Mouse (Mus musculus): ENCODE measurements at regions not wholly inside any gene's neighbourhood (a gene's known extent, or its start where the extent isn't known, plus 50 kb on each side); places are given as distances from the start of the nearest gene placed in this dataset.
A peak's percentile ranks its signal among the peaks of the same experiment; 100 is the strongest.

DNA sequence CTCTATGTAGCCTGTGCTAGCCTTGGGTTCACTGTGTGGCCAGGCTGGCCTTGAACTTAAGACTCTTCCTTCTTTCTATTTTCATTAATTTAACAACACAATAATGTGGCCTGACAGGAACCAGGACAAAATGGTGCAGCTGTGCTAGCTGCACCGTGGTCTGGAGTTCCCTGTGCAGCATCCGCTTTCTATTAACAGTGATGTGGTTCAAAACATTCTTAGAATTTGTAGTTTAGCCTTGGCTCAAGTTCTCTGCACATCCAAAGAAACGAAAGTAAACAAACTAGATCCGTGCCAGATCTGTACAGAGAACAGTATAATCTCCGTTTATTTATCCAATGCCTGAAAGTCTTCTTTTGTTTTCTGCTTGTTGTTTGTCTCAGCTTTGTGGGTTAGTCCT, 88.5 kb downstream of the Irx1 start:
- no peak for DNase-seq (ENCODE audit: low spot score in 2 of 2)

DNA sequence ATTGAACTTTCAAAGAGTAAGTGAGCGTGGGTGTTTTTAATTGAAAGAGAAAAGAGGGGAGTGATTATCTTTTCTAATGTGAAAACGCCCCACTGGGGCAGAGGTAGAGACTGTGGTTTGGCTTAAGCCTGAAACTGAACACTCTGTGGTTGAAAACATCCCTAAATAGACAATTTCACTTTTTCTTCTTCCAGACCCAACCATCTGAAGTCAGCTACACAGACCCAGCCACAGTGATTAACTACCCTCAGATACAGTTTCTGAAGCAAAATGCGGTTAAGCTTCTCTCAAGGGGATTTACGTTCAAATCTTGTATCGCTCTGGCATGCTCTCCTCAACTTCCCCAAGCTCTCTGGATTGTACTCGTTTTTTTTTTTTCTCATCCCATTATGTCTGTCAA, 94.8 kb downstream of the Irx1 start:
- DNase-seq (ENCODE audit: low spot score in 2 of 2) = no peak

DNA sequence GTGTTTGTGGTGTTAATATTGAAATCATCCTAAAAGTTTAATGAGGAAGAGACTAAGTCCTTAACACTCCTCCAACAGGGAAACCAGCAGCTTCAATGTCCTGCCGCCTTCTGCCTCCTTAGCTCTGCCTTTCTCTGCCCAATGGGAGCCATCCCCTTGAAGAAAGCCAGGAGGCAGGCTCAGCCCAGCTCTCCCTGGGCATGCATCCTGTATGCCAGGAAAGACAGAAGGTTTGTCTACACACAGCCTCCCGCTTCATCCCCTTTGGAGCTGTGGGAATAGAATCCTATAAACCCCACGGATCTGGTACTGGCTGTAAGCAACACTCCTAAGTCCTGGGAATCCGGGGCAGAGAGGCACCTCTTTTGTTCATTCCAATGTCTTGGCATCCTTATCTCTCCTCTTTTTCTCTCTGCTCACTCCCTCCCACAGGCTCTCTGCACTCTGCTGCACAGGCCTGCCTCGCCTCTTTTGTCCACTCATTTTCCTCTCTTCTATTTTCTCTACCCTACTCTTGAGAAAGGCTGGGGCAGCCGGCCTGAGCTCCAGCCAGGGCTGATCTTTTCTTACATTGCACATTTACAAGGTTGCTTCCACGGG, 110.0 kb downstream of the Irx1 start:
- DNase-seq (ENCODE audit: low spot score in 2 of 2) = peak; percentile 6 to 23

DNA sequence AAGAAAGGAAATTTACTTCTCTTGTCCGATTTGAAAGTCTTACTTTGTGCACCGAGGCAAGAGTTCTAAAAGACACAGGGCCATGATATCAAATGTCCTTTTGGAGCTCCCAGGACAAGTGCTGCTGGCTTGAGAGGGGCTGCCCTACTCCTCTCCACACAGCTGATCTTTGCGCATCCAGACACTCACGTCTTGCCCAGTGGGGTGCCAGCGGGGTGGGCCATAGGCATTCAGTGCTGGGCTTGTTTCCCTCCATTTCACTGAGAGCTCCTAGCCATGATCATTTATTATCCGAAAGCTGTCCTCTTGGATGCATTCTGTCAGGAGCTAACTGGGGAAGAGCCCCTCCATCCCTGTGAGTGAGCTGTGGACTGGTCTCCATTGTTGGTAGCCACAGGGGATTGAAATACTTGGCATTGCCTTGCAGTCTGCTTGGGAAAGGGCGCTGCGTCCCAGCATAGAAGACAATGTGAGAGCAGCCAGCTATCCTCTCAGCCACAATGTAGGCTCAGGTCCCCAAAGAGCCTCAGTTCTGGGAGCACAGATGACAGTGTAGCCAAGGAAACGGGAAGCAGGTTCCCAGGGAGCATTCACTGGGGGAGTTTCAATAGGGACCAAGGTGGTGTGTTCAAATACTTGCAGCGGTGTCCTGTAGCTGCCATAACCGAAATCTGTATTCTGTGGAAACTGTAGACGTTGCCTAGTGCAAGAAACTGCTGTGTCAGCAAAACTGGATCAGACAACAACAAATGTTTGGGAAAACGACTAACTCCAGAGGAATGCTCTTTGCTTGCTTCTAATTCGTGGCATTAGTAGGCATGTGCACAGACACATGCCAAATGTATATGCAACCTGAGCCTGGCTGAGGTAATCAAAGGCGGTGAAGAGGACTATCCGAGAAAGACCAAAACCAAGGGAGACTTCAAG, 159.2 kb downstream of the Irx1 start:
- DNase-seq (ENCODE audit: low spot score in 2 of 2) = no peak

DNA sequence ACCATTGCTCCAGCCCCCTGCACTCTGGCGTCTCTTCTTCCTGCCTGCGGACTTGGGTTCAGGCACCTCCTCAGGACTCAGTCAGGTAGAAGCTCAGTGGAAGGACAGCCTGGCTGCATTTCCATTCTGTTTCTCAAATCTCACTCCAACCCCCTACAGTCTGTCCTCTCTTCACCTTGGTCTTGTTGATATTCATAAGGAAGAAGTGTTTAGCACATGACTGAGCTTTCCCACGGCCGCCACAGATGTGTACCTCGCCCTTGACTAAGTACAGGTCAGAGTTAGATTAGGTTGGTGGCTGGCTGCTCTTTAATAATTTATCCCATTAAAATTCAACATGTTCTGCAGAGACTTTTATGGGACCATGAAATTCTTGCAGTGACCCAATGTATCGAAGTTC, 165.2 kb downstream of the Irx1 start:
- DNase-seq (ENCODE audit: low spot score in 2 of 2) = no peak

DNA sequence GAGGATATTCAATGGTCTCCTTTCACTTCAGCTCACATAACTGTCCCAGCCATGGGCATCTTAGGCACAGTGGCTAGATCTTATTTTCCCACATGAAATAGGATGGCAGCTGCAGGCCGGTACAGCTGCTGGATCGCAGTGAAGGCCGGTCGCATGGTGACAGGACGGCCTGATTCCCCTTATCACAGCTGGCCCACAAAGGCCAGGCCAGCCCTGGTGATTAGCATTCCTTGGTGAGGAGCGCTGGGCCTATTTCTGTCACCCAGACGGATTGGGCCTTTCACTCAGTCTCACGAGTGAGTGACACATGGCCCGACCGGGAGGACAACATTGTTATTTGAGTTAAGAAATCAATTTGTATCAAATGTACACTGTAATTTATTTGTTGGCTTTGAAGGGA, 178.8 kb downstream of the Irx1 start:
- no peak for DNase-seq (ENCODE audit: low spot score in 2 of 2)

DNA sequence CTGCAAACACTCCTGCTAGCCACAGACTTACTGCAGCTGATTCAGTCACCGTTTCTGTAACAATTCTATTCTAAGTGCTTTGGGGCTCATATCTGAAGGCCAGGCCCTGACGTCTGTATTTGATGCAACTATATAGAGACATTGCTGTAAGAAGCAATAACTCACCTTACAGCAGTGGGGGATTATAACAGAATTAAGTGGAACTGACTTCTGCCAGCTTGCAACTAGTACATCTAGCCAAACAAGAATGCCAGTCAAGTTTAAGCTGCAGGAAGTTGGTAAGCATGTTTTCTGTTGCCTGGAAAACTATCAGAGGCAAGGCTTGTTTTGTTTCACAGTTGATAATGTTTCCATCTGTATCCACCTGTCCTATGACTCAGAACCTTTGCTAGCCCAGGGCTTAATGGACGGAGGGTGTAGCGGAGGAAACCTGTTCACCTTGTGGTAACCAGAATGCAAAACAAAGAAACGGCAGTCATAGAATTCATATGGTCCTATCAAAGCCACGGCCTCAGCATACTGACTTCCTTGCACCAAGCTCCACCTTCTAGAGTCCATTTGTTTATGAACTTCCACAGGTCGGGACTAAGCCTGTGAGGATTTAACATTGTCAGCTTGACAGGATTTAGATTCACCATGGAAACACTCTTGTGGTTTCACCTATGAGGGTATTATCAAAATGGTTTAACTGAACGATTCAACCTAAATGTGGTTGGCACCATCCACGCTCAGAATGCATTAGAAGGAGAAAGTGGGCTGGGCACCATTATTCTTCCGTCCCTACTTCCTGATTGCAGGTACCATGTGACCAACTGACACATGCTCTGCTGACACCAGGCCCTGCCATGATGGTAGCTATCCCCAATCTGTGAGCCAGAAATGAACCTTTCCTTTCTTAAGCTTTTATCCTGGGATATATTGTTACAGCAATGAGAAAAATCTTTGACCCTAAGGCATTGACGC, 216.2 kb downstream of the Irx1 start:
- no peak for DNase-seq (ENCODE audit: low spot score in 2 of 2)

DNA sequence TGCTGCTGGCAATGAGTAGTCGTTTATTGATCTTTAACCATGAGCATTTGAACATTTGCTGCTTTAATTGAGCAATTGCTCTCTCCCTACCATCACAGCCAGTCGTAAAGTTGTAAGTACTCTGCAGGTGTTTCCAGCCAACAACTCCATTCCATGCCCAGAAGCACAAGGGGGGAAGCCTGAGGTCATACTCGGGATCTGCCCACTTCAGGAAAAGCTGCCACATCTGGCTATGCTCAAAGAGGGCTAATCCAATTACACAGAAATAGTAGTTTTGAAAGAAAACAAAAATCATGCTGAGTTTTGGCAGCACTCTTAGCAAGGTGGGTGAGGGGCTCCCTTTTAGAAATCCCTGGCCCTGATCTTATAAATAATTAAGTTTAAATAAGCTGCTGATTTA, 217.0 kb downstream of the Irx1 start:
- no peak for DNase-seq (ENCODE audit: low spot score in 2 of 2)

DNA sequence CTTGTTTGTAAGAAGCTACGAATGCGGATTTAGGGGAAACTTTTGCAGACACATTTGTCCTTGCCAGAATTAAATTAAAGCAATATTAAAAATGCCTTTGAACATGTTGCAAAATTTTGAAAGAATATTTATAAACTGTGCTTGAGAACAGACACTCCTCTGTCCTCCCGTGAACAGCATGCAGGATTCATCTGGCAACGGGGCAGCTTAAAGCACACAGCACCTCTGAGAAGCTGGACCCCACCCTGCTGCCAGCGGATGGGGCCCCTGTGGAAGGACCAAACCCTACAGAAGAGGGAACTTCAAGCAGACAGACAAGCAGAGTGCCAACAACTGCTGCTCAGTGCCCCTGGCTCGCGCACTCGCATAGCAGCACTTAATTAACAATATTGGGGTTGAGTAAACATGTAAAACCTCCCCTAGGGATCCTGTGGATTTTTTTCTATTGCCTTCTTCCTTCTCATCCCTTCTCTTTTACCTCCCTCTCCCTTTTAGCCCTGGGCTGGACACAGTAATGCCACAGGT, 226.6 kb downstream of the Irx1 start:
- DNase-seq (ENCODE audit: low spot score in 2 of 2) = no peak

DNA sequence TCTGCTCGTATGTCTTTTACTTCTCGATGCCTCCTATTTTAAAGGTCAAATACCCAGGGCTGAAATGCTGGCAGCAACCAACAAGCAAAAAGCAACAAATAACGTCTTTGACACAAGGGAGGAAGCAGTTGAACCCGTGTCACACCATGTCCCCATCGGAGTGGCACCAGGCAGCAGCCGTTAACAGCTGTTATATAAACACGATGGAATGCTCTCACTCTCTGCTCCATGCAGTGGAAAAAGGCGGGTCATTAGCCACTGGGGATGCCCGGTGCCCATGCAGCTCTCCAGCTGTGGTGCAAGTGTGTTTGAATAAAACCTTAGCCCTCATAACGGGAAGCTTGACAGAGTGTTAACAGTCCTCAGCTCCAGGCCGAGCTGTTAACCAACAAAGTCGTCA, 229.3 kb downstream of the Irx1 start:
- DNase-seq (ENCODE audit: low spot score in 2 of 2) = no peak

DNA sequence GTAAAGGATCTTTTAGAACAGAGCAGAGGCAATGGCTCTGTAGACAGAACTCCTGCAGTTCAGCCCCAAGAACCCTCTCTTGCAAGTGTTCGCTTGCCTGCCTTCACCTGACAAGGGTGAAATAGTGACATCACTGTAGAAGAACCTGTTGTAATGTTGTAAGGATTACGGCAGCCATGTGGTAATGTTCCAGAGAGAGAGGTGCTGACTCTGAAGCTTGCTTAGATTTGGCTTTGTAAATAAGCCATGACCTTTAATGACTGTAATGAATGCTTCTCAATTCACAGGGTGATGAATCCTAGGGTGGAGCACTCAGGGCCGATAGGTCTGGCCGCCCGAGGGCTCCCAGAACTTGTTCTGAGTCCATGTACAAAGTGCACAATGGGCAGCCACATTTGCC, 230.2 kb downstream of the Irx1 start:
- no peak for DNase-seq (ENCODE audit: low spot score in 2 of 2)

DNA sequence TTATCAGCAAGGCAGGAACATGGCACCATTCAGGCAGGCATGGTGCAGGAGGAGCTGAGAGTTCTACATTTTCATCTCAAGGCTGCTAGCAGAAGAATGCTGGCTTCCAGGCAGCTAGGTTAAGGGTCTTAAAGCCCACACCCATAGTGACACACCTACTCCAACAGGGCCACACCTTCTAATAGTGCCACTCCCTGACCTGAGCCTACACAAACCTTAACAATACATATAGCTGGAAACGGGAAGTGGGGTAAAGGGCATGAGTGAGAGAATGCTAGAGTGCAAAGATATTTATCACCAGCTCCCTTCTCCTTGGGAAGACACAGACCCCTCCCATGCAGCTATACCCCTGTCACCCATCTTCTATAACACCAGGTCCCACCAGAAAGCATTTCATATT, 230.6 kb downstream of the Irx1 start:
- no peak for DNase-seq (ENCODE audit: low spot score in 2 of 2)

DNA sequence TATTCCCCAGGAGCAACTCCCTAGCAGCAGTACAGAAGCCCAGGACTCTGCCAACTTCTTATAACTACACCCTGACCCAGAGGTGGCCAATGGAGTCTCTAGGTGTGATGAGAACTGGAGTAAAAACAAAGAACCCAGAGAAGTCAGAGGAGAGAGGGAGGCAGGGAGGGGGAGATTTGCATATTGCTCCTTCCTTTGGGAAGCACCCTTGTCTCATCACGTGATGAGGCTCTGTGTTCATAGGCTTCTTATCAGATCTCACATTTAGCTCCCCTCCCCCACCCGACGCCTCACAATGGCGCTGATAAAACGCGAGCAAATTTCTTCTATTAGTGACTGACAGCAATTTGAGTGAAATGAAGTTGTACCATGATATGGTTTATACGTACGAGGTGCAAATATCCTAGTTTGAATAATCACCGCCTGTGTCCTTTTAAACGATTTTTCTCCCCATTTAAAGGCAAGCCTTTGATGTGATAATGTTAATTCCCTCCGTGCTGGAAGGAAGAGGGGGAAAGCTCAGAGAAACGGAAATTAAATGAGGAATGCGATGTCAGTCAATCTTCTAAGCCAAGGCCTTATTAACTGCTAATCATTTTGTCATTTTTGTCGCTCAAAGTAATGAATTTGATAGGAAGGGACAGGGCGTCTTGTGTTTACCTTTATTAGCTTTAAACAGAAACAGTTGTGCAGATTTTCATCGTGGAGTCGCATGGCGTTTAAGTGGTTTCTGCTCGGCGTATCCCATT, 273.3 kb downstream of the Irx1 start:
- no peak for DNase-seq (ENCODE audit: low spot score in 2 of 2)

DNA sequence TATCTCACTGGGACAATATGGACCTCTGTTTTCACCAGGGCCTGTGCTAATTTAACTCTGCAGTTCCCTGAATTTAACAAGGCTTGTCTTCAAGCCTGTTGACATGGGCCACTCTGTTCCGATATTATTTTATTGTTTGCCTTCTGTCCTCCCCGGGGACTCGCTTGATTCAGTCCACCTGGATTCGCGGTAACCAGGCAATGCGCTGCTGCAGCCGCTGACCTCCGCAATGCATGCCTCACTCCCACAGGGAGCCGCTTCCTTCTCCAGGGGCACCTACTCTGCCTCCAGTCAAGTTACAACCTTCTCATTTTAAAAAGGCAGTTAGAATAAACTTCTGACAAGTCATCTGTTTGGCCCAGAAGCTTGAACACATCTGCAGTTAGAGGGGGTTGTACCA, 274.3 kb downstream of the Irx1 start:
- no peak for DNase-seq (ENCODE audit: low spot score in 2 of 2)

DNA sequence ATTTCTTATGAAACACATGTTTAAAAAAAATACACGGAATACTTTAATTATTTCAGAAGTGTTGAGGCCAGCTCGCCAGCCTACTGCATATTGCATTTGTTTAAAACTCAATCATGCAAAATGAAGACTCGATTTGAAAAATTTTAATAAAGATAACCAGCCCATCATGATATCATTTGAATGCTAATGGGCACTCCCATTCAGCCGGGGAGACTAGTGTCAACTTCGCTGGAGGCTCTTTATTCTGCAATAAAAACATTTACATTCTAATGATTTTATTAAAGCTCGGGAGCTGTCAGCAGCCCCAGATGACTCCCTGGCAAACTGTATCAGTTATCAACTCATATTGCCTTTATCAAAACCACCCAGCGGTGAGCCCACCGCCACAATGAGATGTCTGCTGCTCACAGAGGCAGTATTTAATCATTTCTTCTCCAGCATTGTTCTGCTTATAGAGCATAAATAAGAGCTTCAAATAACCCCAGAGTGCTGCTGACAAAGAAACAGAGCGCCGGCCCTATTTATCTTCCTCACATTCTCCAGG, 287.4 kb downstream of the Irx1 start:
- DNase-seq (ENCODE audit: low spot score in 2 of 2) = no peak

DNA sequence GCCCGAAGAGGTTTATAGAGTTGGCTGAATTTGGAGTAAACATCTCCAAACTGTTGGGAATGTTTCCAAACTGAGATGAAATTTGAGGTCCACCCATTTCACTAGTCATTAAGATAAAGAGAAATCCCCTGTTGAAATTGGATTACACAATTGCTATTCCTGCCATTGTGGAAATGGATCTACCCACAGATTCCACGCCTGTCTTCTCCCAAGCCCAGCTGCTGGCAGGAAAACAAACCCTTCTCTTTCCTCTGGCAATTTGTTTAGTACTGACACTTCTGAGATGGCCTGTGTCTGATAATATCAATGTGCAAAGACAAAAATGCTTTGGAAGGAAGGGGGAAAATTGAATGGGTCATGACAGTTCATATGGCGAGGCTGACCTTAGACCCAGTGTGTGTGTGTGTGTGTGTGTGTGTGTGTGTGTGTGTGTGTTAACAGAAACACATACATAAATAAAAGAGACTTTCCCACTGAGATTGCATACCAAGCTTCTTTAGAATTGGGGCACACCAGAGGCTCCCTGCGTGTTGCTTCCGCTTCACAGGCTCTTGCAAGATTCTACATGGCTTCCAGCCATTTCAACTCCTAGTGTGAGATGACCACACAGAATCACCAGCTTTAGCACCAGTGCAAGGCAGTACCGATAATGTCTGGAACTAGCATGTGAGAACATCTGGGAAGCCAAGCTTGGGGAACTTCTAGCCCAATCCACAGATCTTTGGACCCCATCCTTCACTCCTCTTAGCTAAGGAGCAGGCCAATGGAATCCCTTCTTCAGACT, 293.4 kb downstream of the Irx1 start:
- no peak for DNase-seq (ENCODE audit: low spot score in 2 of 2)

DNA sequence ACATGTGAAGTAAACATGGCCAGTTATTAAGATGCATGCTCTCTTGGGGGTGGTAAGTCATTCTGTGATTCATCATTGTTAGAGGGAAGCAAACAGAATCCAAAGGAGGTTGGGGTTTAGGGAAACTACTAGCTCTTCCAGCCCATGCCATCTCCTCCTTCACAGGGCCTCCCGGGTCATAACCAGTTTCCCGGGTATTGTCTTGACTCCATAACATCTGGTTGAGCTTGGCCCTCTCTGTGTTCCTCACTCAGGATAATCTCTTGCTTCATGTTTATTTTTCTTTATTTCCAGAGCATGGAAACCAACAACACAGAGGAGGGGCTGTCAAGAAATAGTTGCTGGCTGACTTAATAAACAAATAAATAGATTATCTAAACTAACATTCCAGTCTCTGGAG, 295.3 kb downstream of the Irx1 start:
- no peak for DNase-seq (ENCODE audit: low spot score in 2 of 2)

DNA sequence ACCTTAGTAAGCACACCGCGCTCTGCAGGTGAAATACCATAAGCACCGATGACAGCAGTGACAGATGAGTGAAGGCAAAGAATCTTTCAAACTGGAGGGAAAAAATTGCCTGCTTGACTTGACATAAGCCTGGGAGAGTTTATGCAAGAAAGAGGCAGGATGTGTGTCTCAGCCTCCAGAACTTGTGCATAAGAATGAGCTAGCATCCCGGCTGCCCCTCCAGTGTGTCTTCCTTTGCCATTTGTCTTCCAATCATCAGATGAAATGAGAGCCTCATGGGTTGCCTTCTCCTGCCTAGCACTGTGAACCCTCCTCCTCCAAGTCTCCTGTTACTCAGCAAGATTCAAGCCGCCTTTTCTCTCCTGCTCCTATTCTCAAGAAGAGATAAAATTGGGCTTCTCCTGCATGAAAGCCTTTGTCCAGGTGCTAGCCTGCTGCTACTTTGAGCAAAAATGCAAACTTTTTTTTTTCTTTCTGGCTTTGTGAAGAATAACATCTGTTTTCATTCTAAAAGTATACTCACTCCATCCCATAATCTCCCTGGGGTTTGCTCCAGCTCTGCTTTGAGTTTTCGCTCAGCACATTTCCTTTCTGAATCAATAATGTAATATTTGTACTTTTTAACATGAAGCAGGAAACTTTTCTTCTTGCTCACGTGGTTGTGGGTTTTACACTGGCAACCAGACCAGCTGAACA, 298.2 kb downstream of the Irx1 start:
- DNase-seq (ENCODE audit: low spot score in 2 of 2) = no peak

DNA sequence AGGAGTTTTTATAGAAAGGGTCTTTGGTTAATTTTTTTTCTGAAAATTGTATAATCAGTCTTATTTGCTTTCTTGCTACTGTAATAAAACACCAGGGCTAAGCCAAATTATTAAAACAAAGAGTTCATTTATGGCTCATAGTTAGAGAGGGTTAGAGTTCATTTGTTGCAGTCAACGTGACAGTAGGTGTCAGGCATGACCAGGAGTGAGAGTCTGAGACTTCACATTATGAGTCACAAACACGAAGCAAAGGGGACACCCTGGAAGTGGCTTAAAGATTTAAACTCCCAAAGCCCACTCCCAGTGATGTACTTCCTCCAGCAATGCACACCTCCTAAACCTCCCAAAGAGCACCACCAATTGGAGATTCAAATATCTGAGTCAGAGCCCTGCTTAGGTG, 305.6 kb downstream of the Irx1 start:
- DNase-seq (ENCODE audit: low spot score in 2 of 2) = no peak

All from frontal cortex, postnatal 36 days (tissue).